Mouse (Mus musculus) erythroblast, embryonic 14.5 days (primary cell): ENCODE results near the gene Arl15.

Source experiments
- GATA1 ChIP-seq: IDR thresholded peaks from 2 replicates; pipeline ENCODE4 v1.6.1; 2012; ENCODE audit warnings: low read length, inconsistent platforms, mixed read lengths
- TAL1 ChIP-seq: IDR thresholded peaks from 3 replicates; pipeline ENCODE4 v1.6.1; 2012; ENCODE audit warnings: low read length, inconsistent platforms, mixed read lengths

DNA sequence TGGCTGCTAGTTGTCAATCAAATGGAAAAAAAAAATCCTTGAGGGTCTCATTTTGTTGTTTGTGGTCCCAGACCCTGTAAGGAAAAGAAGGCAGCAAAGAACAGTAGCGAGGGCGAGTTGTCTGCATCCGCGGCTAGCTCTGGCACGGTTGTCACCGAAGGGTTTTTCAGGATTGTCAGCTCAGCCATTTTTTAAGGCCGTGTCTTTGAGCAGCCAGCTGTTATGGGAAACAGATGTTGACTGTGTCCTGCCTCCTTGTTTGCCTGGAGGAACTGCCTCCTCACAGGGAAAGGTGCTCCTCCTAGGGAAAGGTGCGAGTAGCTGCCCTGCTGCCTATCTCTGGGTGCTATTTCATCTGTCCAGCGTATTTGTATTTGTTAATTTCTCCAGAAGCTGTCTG, 144.3 kb downstream of the Arl15 start:
- TF ChIP-seq GATA1: no peak
- TF ChIP-seq TAL1: no peak
